Mouse (Mus musculus): ENCODE data around the gene Tmem26. TPM values are rescaled to one million over a fixed set of nuclear protein-coding genes. Genes with fewer than 3 reads are reported as not detected.
"Not testable (repeated sequence)": the region's sequence is repeated elsewhere in the genome, so short reads cannot be mapped to it uniquely, and the experiment has no call there.

The Tmem26 gene
- polyA plus RNA-seq, 1 experiment from 2014 or later: 5.0 TPM

- H3K9me3 ChIP-seq: no peaks in the 10 kb centered on the region
- no peaks in the 10 kb centered on the region for H3K36me3 ChIP-seq
- no peak overlapping the region for H3K27ac ChIP-seq
- H3K4me3 ChIP-seq: no peak overlapping the region
- 90% methylated on average over 3 of the region's 3 CpGs for WGBS
- H3K27me3 ChIP-seq (ENCODE audit: insufficient read depth, poor library complexity, severe bottlenecking): no peaks in the 10 kb centered on the region
- DNase-seq (ENCODE audit: low spot score): no peak
- no peaks in the 10 kb centered on the region for H3K4me1 ChIP-seq (replicated peaks)
These were observed 8.1 kb upstream of the Tmem26 start for GRCm38 (mm10) chr10:68715396-68715795.

- H3K27me3 ChIP-seq (ENCODE audit: insufficient read depth, poor library complexity, severe bottlenecking): 0 out of 2 replicates have a peak, but pooled peaks cover 7% of the 10 kb centered on the region
- DNase-seq (ENCODE audit: low spot score): no peak
- H3K27ac ChIP-seq: no peak overlapping the region
- H3K4me3 ChIP-seq: no peak overlapping the region
- WGBS: 88% methylated on average over 3 of the region's 3 CpGs
- H3K36me3 ChIP-seq: no peaks in the 10 kb centered on the region
- H3K9me3 ChIP-seq: no peaks in the 10 kb centered on the region
- peaks cover 6% of the 10 kb centered on the region for H3K4me1 ChIP-seq (replicated peaks)
These were observed 5.1 kb upstream of the Tmem26 start for GRCm38 (mm10) chr10:68718375-68718774.

DNA sequence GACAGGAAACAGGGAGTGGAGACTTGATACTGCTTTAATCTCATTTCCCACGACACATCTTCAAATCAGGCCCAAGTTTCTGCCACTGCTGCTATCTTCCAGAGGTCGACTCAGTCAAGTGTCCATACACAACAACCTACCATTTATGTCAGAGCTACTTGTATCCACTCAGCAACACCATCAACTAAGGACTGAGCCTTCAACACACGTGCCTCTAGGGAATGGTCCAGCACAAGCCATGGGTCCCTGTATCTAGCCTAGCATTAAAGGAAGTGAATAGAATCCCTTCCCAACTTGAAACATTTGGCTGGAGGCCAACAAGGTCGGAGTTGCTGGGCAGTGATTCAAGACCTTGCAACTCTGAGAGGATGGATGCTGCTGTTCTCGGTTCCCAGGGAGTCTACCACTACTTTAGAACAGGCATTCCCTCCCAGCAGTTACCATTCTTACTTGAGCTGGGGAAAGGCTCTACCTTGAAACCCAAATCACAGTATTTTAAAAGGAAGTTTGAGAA, 2.5 kb upstream of the Tmem26 start:
- H3K4me1 ChIP-seq (replicated peaks): peaks cover 19% of the 10 kb centered on the region
- H3K9me3 ChIP-seq: no peaks in the 10 kb centered on the region
- H3K4me3 ChIP-seq: no peak overlapping the region
- H3K27me3 ChIP-seq (ENCODE audit: insufficient read depth, poor library complexity, severe bottlenecking): peaks cover 28% of the 10 kb centered on the region
- 74% methylated on average over 5 of the region's 5 CpGs for WGBS
- DNase-seq (ENCODE audit: low spot score): no peak
- H3K27ac ChIP-seq: no peak overlapping the region
- H3K36me3 ChIP-seq: no peaks in the 10 kb centered on the region

- peaks cover 28% of the 10 kb centered on the region for H3K27me3 ChIP-seq (ENCODE audit: insufficient read depth, poor library complexity, severe bottlenecking)
- peak overlapping the region; percentile 65 for H3K4me3 ChIP-seq
- no peak overlapping the region for H3K27ac ChIP-seq
- DNase-seq (ENCODE audit: low spot score): no peak
- H3K4me1 ChIP-seq (replicated peaks): peaks cover 19% of the 10 kb centered on the region
- H3K9me3 ChIP-seq: no peaks in the 10 kb centered on the region
- WGBS: 29% methylated on average over 7 of the region's 7 CpGs
- H3K36me3 ChIP-seq: no peaks in the 10 kb centered on the region
These were observed 431 bp upstream of the Tmem26 start for GRCm38 (mm10) chr10:68723015-68723414.

DNA sequence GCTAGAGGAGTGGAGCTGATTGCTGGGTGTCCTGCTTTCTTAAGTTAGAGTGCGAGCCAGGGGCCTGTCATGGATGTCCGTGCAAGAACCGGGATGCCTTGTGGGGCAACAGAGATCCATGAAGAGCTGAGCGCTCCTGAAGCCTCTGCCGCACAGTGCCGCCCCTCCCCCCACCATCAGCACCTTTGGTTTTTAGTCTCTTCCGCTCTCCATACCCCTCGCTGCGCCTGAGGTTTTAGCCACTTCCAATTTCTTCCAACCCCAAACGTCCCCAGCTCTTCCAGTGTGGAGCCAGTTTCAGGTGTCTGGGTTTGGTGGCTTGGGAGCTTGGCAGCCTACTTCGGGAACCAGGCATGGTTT, 895 bp downstream of the Tmem26 start:
- H3K27ac ChIP-seq: peak overlapping the region; percentile 71; the same call in 1 of the 2 replicates
- WGBS: 1% methylated on average over 11 of the region's 11 CpGs
- H3K27me3 ChIP-seq (ENCODE audit: insufficient read depth, poor library complexity, severe bottlenecking): peaks cover 28% of the 10 kb centered on the region
- H3K4me1 ChIP-seq (replicated peaks): peaks cover 19% of the 10 kb centered on the region
- H3K9me3 ChIP-seq: no peaks in the 10 kb centered on the region
- H3K36me3 ChIP-seq: no peaks in the 10 kb centered on the region
- H3K4me3 ChIP-seq: peak overlapping the region; percentile 65
- no peak for DNase-seq (ENCODE audit: low spot score)

DNA sequence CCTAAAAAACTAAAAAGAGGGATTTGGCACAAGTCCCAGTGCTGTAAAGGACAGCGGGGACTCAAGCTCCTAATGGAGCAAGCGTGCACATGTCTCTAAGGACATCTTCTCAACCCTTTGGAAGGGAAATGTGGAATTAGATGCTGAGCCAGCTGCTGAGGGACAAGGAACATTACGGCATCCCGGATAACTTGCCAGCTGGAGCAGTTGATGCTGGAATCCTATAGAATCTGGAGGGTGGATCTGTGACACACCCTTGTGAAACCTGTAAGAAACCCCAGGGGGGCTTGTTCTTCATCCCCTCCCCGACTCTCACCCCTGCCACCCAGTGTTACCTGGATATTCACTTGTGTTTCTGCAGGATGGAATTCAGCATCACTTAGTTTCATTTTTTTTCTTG, 4.0 kb downstream of the Tmem26 start:
- Histone ChIP-seq H3K27me3 (ENCODE audit: insufficient read depth, poor library complexity, severe bottlenecking) (peaks cover 28% of the 10 kb centered on the region), H3K27ac (no peak overlapping the region), H3K36me3 (no peaks in the 10 kb centered on the region), H3K4me3 (no peak overlapping the region), H3K9me3 (no peaks in the 10 kb centered on the region), H3K4me1 (replicated peaks) (peaks cover 19% of the 10 kb centered on the region)
- DNase-seq (ENCODE audit: low spot score): no peak
- 83% methylated on average over 5 of the region's 5 CpGs for WGBS

DNA sequence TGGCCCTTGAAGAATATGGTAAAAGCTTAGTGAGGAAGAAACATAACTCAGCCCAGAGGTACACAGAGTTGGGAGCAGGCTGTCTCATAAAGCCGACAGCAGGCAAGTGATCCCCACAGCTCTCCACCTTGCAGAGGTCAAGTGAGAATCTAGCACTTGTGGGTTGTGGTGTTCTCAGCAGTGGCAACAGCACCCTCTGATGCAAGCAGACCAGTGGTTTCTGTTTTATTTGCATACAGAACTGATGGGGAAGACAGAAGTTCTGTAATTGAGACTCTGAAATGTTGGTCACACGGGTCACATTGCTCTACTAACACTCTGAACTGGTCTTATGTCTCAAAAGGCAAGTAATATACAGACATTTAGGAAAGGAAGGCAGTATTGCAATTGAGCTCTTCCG, 12.2 kb downstream of the Tmem26 start:
- H3K4me1 ChIP-seq (replicated peaks): no peaks in the 10 kb centered on the region
- DNase-seq (ENCODE audit: low spot score): no peak
- H3K36me3 ChIP-seq: no peaks in the 10 kb centered on the region
- no peak overlapping the region for H3K27ac ChIP-seq
- no peak overlapping the region for H3K4me3 ChIP-seq
- H3K9me3 ChIP-seq: no peaks in the 10 kb centered on the region
- 93% methylated on average over 3 of the region's 3 CpGs for WGBS
- H3K27me3 ChIP-seq (ENCODE audit: insufficient read depth, poor library complexity, severe bottlenecking): no peaks in the 10 kb centered on the region

- 82% methylated on average over 7 of the region's 7 CpGs for WGBS
These were observed 13.9 kb downstream of the Tmem26 start for GRCm38 (mm10) chr10:68737391-68737790.

GRCm38 (mm10) chr10:68738981-68739380, 15.5 kb downstream of the Tmem26 start:
- H3K4me3 ChIP-seq; H3K27me3 ChIP-seq (ENCODE audit: insufficient read depth, poor library complexity, severe bottlenecking); H3K36me3 ChIP-seq; H3K9me3 ChIP-seq; DNase-seq (ENCODE audit: low spot score); H3K27ac ChIP-seq; H3K4me1 ChIP-seq (replicated peaks): not testable (repeated sequence)
- 80% methylated on average over 1 of the region's 1 CpGs for WGBS

More at GRCm38 (mm10) chr10:68737391-68737790, 13.9 kb downstream of the Tmem26 start:
- Histone ChIP-seq H3K36me3 (no peaks in the 10 kb centered on the region), H3K4me3 (no peak overlapping the region), H3K27ac (no peak overlapping the region), H3K9me3 (no peaks in the 10 kb centered on the region), H3K4me1 (replicated peaks) (no peaks in the 10 kb centered on the region), H3K27me3 (ENCODE audit: insufficient read depth, poor library complexity, severe bottlenecking) (no peaks in the 10 kb centered on the region)
- no peak for DNase-seq (ENCODE audit: low spot score)

DNA sequence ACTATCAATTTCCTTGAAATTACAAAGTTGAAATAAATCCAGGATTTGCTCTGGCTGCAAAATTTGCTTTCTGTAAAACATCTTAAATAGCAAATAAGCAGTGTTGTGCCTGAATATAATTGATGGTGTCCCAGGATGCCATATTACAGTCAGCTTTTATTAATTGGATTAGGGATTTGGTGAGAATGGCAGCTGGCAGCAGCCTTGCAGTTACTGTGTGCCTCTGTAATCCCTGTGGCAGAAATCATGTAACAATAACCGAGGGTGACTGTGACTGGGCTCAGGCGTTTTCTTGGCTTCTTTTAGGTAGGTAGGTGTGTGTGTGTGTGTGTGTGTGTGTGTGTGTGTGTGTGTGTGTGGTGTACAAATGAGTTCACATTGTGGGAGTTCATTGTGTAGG, 16.8 kb downstream of the Tmem26 start:
- no peak for DNase-seq (ENCODE audit: low spot score)
- Histone ChIP-seq H3K9me3 (no peaks in the 10 kb centered on the region), H3K4me1 (replicated peaks) (no peaks in the 10 kb centered on the region), H3K4me3 (no peak overlapping the region), H3K27me3 (ENCODE audit: insufficient read depth, poor library complexity, severe bottlenecking) (no peaks in the 10 kb centered on the region), H3K27ac (no peak overlapping the region), H3K36me3 (no peaks in the 10 kb centered on the region)
- 93% methylated on average over 2 of the region's 2 CpGs for WGBS

GRCm38 (mm10) chr10:68750921-68751320, 27.5 kb downstream of the Tmem26 start:
- no peaks in the 10 kb centered on the region for H3K27me3 ChIP-seq (ENCODE audit: insufficient read depth, poor library complexity, severe bottlenecking)
- DNase-seq (ENCODE audit: low spot score): no peak
- 0 out of 2 replicates have a peak, but pooled peaks cover 5% of the 10 kb centered on the region for H3K4me1 ChIP-seq (replicated peaks)
- H3K36me3 ChIP-seq: no peaks in the 10 kb centered on the region
- WGBS: 88% methylated on average over 7 of the region's 7 CpGs
- no peak overlapping the region for H3K4me3 ChIP-seq
- no peaks in the 10 kb centered on the region for H3K9me3 ChIP-seq
- H3K27ac ChIP-seq: no peak overlapping the region

- Histone ChIP-seq H3K4me1 (replicated peaks) (peaks cover 10% of the 10 kb centered on the region), H3K4me3 (no peak overlapping the region), H3K27ac (no peak overlapping the region), H3K9me3 (no peaks in the 10 kb centered on the region), H3K36me3 (no peaks in the 10 kb centered on the region), H3K27me3 (ENCODE audit: insufficient read depth, poor library complexity, severe bottlenecking) (no peaks in the 10 kb centered on the region)
- DNase-seq (ENCODE audit: low spot score): peak; percentile 51
- WGBS: 54% methylated on average over 5 of the region's 5 CpGs
These were observed 35.8 kb downstream of the Tmem26 start for GRCm38 (mm10) chr10:68759238-68759637.

- Histone ChIP-seq H3K36me3 (no peaks in the 10 kb centered on the region), H3K4me3 (no peak overlapping the region), H3K4me1 (replicated peaks) (peaks cover 10% of the 10 kb centered on the region), H3K27ac (no peak overlapping the region), H3K27me3 (ENCODE audit: insufficient read depth, poor library complexity, severe bottlenecking) (no peaks in the 10 kb centered on the region), H3K9me3 (no peaks in the 10 kb centered on the region)
- WGBS: 57% methylated on average over 7 of the region's 7 CpGs
- DNase-seq (ENCODE audit: low spot score): peak; percentile 35
These were observed 36.3 kb downstream of the Tmem26 start for GRCm38 (mm10) chr10:68759789-68760188.

All from hindbrain, embryonic 10.5 days (tissue).